Mouse (Mus musculus) heart, embryonic 13.5 days (tissue): ENCODE data around the gene Slc43a1. TPM values are rescaled to one million over a fixed set of nuclear protein-coding genes. Genes with fewer than 3 reads are reported as not detected.
"Not testable (repeated sequence)": the region's sequence is repeated elsewhere in the genome, so short reads cannot be mapped to it uniquely, and the experiment has no call there.

ENCODE experiments used
- ATAC-seq: fragments of 200-750 bp; cut with Nextera tagmentation; 2 replicates; pipeline ENCODE4 v1.8.0; 2017; ENCODE audit warnings: moderate TSS enrichment; ENCODE audit not compliant: insufficient number of reproducible peaks, low FRiP score, low TSS enrichment; ENCODE audit errors: extremely low read depth
- H3K27ac ChIP-seq: fragments of 300-500 bp; sonication (generic); replicated peaks from 2 replicates; pipeline ENCODE4 v1.5.1; 2015; ENCODE audit warnings: moderate library complexity, mild to moderate bottlenecking, inconsistent platforms
- H3K27me3 ChIP-seq: fragments of 300-500 bp; sonication (generic); replicated peaks from 2 replicates; pipeline ENCODE4 v1.6.1; 2015; ENCODE audit warnings: mild to moderate bottlenecking, inconsistent platforms
- H3K36me3 ChIP-seq: fragments of 300-500 bp; sonication (generic); 2 replicates; pipeline ENCODE4 v1.6.1; 2015; ENCODE audit warnings: mild to moderate bottlenecking, inconsistent platforms
- H3K4me1 ChIP-seq: fragments of 300-500 bp; sonication (generic); 2 replicates; pipeline ENCODE4 v1.6.1; 2015; ENCODE audit warnings: inconsistent platforms
- H3K4me2 ChIP-seq: fragments of 300-500 bp; sonication (generic); 2 replicates; pipeline ENCODE4 v1.6.1; 2015; ENCODE audit warnings: inconsistent platforms, mild to moderate bottlenecking, moderate library complexity
- H3K4me3 ChIP-seq: fragments of 300-500 bp; sonication (generic); 2 replicates; pipeline ENCODE4 v1.5.1; 2015; ENCODE audit warnings: moderate library complexity, mild to moderate bottlenecking, inconsistent platforms
- H3K9ac ChIP-seq: fragments of 300-500 bp; sonication (generic); 2 replicates; pipeline ENCODE4 v1.6.1; 2015; ENCODE audit warnings: inconsistent platforms, mild to moderate bottlenecking, moderate library complexity
- H3K9me3 ChIP-seq: fragments of 300-500 bp; sonication (generic); 2 replicates; pipeline ENCODE4 v1.6.1; 2016; ENCODE audit warnings: inconsistent platforms
- WGBS: fragments of 180-500 bp; shearing (Covaris S2); methylation state at CpG from one replicate; pipeline ENCODE4 v1.1.7; 2015; ENCODE audit warnings: mixed read lengths; 5-methylcytosine and 5-hydroxymethylcytosine counted together
- polyA plus RNA-seq: library from polyadenylated mRNA; unstranded; fragments of >200 nt; fragmentation: Nextera tagmentation; extraction: Ambion mirVana; gene quantifications from 2 replicates; pipeline ENCODE4 v1.2.1, GENCODE M21; 2015

Slc43a1 gene
- polyA plus RNA-seq, 1 experiment from 2014 or later = 16.1 TPM

GRCm38 (mm10) chr2:84886821-84887281, 48.2 kb downstream of the Slc43a1 start:
- no peak overlapping the region for H3K27ac ChIP-seq
- WGBS = under 1% methylated on average over 27 of the region's 39 CpGs
- peak overlapping the region; percentile 75 for H3K9ac ChIP-seq
- no peak for ATAC-seq
- H3K9me3 ChIP-seq = no peaks in the 10 kb centered on the region
- no peaks in the 10 kb centered on the region for H3K36me3 ChIP-seq
- H3K27me3 ChIP-seq = peaks cover 96% of the 10 kb centered on the region
- H3K4me2 ChIP-seq = peak overlapping the region; percentile 92
- H3K4me1 ChIP-seq = peaks cover 49% of the 10 kb centered on the region
- peak overlapping the region; percentile 66 for H3K4me3 ChIP-seq

GRCm38 (mm10) chr2:84887411-84888271, 49.0 kb downstream of the Slc43a1 start:
- H3K27ac ChIP-seq = no peak overlapping the region
- H3K4me2 ChIP-seq = peak overlapping the region; percentile 92
- H3K4me1 ChIP-seq = peaks cover 45% of the 10 kb centered on the region
- H3K27me3 ChIP-seq = peaks cover 92% of the 10 kb centered on the region
- H3K36me3 ChIP-seq = no peaks in the 10 kb centered on the region
- no peaks in the 10 kb centered on the region for H3K9me3 ChIP-seq
- under 1% methylated on average over 58 of the region's 58 CpGs for WGBS
- peak overlapping the region; percentile 75 for H3K9ac ChIP-seq
- H3K4me3 ChIP-seq = peak overlapping the region; percentile 66
- no peak for ATAC-seq

GRCm38 (mm10) chr2:84888657-84889315, 50.1 kb downstream of the Slc43a1 start:
- WGBS = 2% methylated on average over 28 of the region's 28 CpGs

GRCm38 (mm10) chr2:84889316-84890044, 50.8 kb downstream of the Slc43a1 start:
- Histone ChIP-seq H3K27ac (no peak overlapping the region), H3K9ac (peak overlapping the region; percentile 58; the same call in 1 of the 2 replicates), H3K4me2 (peak overlapping the region; percentile 92), H3K4me1 (peaks cover 33% of the 10 kb centered on the region), H3K27me3 (peaks cover 86% of the 10 kb centered on the region), H3K4me3 (peak overlapping the region; percentile 44), H3K36me3 (no peaks in the 10 kb centered on the region), H3K9me3 (no peaks in the 10 kb centered on the region)
- no peak for ATAC-seq
- whole genome bisulfite sequencing = 14% methylated on average over 14 of the region's 14 CpGs

More at GRCm38 (mm10) chr2:84888657-84889315, 50.1 kb downstream of the Slc43a1 start:
- Histone ChIP-seq H3K27ac (no peak overlapping the region), H3K4me2 (peak overlapping the region; percentile 92), H3K4me3 (peak overlapping the region; percentile 44), H3K4me1 (peaks cover 33% of the 10 kb centered on the region), H3K9ac (peak overlapping the region; percentile 58; the same call in 1 of the 2 replicates), H3K36me3 (no peaks in the 10 kb centered on the region), H3K27me3 (peaks cover 89% of the 10 kb centered on the region), H3K9me3 (no peaks in the 10 kb centered on the region)
- no peak for ATAC-seq

GRCm38 (mm10) chr2:84890045-84890340, 51.3 kb downstream of the Slc43a1 start:
- WGBS = under 1% methylated on average over 5 of the region's 5 CpGs
- Histone ChIP-seq H3K4me1 (peaks cover 33% of the 10 kb centered on the region), H3K36me3 (no peaks in the 10 kb centered on the region), H3K27me3 (peaks cover 81% of the 10 kb centered on the region), H3K9ac (no peak overlapping the region), H3K4me3 (no peak overlapping the region), H3K4me2 (peak overlapping the region; percentile 92; the same call in 1 of the 2 replicates), H3K27ac (no peak overlapping the region), H3K9me3 (no peaks in the 10 kb centered on the region)
- ATAC-seq = no peak

GRCm38 (mm10) chr2:84893359-84893758, 54.7 kb downstream of the Slc43a1 start:
- 42% methylated on average over 6 of the region's 6 CpGs for WGBS

GRCm38 (mm10) chr2:84895495-84896198, 57.0 kb downstream of the Slc43a1 start:
- H3K27ac ChIP-seq = no peak overlapping the region
- no peak for ATAC-seq
- no peaks in the 10 kb centered on the region for H3K4me1 ChIP-seq
- no peak overlapping the region for H3K4me2 ChIP-seq
- H3K9ac ChIP-seq = no peak overlapping the region
- H3K36me3 ChIP-seq = no peaks in the 10 kb centered on the region
- peaks cover 28% of the 10 kb centered on the region for H3K27me3 ChIP-seq
- no peaks in the 10 kb centered on the region for H3K9me3 ChIP-seq
- no peak overlapping the region for H3K4me3 ChIP-seq
- 55% methylated on average over 4 of the region's 4 CpGs for WGBS

More at GRCm38 (mm10) chr2:84893359-84893758, 54.7 kb downstream of the Slc43a1 start:
- no peak overlapping the region for H3K27ac ChIP-seq
- H3K9ac ChIP-seq = no peak overlapping the region
- peaks cover 47% of the 10 kb centered on the region for H3K27me3 ChIP-seq
- no peak for ATAC-seq
- H3K4me1 ChIP-seq = peaks cover 10% of the 10 kb centered on the region
- H3K9me3 ChIP-seq = no peaks in the 10 kb centered on the region
- H3K4me3 ChIP-seq = no peak overlapping the region
- no peaks in the 10 kb centered on the region for H3K36me3 ChIP-seq
- no peak overlapping the region for H3K4me2 ChIP-seq

- not testable (repeated sequence) for H3K36me3 ChIP-seq, H3K4me1 ChIP-seq, H3K4me3 ChIP-seq, ATAC-seq, H3K4me2 ChIP-seq, H3K9ac ChIP-seq, H3K9me3 ChIP-seq, H3K27ac ChIP-seq
- WGBS = 83% methylated on average over 6 of the region's 6 CpGs
- peaks cover 18% of the 10 kb centered on the region for H3K27me3 ChIP-seq
These were observed 58.0 kb downstream of the Slc43a1 start for GRCm38 (mm10) chr2:84896686-84897085.

GRCm38 (mm10) chr2:84912722-84913121, 74.1 kb downstream of the Slc43a1 start:
- Histone ChIP-seq H3K9me3 (no peaks in the 10 kb centered on the region), H3K4me3 (no peak overlapping the region), H3K36me3 (no peaks in the 10 kb centered on the region), H3K9ac (no peak overlapping the region), H3K4me1 (peaks cover 28% of the 10 kb centered on the region), H3K4me2 (no peak overlapping the region), H3K27ac (no peak overlapping the region), H3K27me3 (no peaks in the 10 kb centered on the region)
- ATAC-seq = no peak
- 52% methylated on average over 3 of the region's 3 CpGs for WGBS
